Mouse (Mus musculus): ENCODE results near the gene Rpusd1.
"Not testable (repeated sequence)": the region's sequence is repeated elsewhere in the genome, so short reads cannot be mapped to it uniquely, and the experiment has no call there.

Rpusd1 gene

DNA sequence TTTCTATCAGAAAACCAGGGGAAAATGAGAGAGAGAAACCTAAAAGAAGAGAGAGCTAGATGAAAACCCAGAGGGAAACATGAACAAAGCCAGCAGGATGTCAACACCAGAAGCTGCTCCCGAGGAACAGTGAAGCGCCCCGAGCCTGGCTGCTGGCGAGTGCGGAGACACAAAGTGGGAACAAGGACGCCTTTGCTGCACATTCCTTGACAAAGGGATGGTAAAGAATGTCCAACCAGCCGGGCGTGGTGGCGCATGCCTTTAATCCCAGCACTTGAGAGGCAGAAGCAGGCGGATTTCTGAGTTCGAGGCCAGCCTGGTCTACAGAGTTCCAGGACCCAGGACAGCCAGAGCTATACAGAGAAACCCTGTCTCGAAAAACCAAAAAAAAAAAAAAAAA is 14.0 kb downstream of the Rpusd1 start:
- DNase-seq = not testable (repeated sequence)

DNA sequence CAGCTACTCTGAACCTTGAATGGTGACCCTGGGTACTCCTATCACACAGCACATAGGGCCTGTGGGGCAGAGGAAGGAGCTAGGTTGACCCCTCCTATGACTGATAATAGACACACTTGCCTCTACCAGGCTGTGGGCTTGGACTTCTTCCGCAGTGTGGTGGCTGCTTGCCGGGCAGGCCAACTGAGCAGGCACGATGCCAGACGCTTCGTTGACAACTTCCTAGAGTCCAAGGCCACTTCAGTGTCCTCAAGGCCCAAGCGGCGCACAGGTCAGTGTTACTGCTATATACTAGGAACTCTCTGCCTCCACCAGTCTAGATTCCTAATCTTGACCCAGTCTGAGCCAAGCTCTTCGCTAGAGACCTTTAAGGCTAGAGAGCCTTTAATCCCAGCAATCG is 16.4 kb downstream of the Rpusd1 start:
- DNase-seq = no peak

DNA sequence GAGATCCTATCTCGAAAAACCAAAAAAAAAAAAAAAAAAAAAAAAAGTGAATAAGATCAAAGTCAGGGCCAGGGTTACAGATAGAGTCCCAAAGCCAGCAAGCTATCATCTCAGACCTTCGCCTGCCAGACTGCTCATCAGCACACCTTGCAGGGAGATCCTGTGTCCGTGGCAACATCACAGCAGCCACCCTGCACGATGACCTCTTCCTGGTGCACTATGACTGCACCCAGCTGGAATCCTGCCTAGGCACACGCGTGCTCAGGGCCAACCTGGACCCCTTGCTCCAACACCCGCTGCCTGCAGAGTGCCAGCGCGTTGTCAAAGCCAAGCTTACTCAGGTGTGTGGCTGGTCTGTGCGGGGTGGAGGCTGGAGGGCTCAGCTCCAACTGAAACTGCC is 16.8 kb downstream of the Rpusd1 start:
- no peak for DNase-seq

DNA sequence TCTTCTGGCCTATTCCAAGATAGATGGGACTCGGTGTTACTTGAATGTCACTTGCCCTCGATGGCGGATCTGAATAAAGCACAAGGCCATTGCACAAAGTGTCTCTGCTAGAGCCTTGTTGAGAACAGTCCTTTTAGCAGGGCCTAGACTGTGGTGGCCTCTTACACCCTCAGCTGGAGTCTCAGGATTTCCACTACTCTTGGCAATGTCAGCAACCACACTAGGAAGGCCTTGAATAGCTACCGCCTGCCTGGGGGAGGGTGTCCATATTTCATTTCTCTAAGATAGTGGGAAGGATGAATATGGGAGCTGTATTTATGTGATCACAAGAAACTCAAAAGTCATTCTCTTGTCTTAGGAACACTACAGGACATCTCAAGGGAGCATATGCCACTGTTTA is 20.8 kb downstream of the Rpusd1 start:
- no peak for DNase-seq

DNA sequence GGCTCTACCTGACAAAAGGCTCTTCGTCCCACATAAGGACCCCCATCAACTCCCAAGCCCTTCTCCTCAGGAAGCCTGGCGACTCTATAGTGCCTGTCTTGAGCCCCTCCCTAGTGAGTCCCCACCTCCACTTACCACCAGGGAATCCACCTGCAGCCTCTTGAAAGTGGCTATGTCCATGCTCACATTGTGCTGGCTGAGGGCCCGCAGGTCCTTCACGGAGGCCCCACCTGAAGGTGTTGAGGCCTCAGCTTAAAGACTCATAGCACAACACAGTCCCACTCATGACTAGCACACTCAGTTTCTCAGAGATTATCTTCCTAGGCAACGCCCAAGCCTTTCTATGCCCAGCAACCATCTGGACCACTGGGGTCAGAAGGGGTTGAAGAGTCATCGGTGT is 21.8 kb downstream of the Rpusd1 start:
- no peak for DNase-seq

DNA sequence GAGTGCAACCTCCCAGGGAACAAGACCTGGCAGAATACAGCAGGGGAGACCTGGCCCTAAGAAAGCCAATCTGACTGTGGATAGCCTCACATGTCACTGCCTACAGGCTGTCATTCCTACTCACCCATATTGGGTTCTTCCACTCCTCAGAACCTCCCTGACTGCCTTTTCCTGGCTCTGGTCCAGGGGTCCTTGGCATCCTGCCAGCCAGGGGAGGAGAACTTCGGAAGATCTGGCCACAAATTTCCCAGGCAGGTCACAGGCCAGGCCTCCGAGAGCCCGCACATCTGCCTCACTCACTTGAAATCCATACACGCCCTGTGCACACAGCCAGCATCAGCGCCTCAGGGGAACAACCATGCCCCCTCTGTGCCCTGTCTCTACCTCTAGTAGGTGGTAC is 24.0 kb downstream of the Rpusd1 start:
- peak; percentile 18 to 22 for DNase-seq

DNA sequence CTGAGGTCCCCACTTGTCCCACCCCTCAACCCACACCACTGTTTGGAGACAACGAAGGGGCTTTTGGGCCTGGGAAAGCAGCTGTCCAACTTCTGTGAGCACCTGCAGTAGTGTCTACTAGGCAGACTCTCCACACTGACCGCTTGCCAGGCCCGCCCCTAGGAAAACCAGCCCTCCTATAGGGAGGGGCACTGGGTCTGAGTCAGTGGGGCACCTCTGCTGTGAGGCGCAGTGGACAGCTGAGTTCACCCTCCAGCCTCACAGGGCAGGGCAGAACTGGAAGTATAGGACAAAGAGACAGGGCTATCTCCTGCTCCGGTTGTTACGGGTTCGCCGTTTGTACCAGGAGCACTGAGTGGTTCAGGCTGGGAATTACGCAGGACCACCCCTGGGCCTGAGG is 26.8 kb downstream of the Rpusd1 start, which contains the start of gene Msln:
TSS of gene Msln (minus strand) at position 138 of the 400 bp plus-strand sequence.
- no peak for DNase-seq

DNA sequence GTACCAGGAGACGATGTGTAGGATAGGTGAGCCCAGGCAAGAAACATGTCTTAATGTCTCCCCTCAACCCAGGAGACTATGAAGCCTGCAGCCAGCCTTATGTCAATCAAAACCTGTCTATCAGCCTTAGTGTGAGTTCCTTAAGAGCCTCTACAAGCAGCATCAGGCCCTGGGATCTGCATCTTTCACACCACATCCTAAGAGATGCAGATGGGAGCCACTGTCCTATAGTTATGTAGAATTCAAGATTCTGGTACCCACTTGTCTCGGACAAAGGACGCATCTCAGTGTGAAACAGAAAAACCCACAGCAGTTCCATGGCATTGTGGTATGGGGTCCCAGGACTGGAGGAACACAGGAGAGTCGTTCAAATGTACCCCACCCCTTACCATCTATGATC is 27.6 kb downstream of the Rpusd1 start:
- DNase-seq = no peak

DNA sequence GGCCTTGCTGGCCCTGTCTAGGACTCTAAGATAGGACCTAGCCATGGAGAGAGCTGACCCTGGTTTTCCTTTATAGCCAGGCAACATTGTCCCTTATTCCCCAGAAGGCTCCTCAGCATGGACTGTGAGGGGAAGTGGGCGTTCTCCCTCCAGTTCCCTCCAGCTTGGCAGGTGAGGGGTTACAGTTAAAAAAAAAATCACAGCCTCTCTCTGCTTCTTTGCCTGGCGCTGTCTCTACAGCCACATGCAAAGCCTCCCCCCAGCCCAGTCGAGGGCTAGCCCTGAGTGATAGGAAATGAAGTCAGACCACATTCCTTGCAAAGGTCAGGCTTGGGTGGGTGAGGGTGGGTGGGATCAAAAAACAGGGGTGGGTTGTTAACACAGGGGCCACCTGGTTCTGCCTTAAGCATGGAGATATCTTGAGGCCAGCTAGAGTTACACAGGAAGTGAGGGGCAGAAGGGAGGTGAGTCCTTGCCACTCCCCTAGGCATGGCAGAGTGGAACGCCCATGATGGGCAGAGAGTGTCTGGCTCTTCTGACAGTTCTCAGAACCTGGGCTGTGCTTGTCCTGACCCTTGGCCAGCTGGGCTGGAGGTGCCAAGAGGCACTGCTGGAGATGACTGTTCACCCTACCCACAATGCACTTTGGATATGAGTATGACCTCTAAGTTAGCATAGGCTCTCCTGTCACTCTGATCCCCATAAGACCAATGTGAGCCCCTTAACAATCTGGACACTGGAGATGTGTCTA is 28.3 kb downstream of the Rpusd1 start:
- no peak for DNase-seq

DNA sequence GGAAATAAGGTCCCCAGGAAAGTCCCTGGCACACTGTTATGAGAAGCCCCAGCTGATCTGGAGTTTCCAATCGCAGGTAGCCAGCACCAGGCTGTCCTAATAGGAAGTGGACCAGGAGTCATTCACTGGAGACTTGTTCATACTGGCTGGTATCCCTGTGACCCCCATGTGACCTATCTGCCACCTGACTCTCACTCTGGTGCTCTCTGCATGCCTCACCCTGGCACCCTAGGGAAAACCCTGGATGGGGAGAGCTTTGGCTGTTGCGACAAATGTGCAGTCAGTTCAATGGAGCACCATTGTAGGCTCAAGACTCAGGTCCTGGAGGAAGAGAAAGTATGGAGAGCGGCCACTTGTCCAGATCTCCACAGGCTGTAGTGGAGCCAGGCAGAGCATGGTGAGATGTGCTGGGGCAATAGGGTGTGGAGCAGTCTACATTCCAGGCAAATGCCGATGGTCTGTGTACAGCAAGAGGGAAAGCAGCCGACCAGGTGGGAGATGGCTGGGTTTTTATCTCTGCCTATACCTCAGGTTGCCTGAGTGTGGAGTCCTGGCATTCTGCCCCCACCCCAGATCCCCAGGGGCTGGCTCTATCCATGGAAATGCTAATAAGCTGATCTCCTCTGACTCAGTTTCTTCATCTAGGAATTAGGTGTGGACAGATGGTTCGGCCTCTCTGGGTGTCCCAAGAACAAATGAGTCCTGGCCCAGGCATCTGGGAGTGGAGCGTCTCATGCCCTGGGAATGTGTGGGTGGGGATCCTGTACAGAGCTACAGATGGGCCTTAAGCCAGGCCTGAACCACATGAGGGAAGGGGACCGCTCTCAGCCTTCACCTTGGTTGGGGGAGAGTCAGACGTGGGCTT is 29.1 kb downstream of the Rpusd1 start:
- DNase-seq = no peak

DNA sequence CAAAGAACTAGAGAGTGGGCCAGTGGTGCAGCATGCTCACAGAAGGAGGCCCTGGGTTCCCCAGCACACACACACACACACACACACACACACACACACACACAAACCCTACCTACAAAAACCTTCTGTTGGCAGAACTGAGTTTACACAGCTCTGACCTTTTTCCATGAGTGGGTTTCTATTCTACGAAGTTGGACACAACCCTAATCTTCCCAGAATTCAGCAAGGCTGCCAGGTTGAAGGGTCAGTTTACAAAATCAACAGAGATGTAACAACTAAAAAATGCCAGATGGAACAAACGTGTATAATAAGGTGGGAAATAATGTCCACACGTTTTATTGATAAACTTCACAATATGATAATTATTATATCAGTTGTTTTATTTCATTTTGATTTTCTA is 30.2 kb downstream of the Rpusd1 start:
- no peak for DNase-seq

DNA sequence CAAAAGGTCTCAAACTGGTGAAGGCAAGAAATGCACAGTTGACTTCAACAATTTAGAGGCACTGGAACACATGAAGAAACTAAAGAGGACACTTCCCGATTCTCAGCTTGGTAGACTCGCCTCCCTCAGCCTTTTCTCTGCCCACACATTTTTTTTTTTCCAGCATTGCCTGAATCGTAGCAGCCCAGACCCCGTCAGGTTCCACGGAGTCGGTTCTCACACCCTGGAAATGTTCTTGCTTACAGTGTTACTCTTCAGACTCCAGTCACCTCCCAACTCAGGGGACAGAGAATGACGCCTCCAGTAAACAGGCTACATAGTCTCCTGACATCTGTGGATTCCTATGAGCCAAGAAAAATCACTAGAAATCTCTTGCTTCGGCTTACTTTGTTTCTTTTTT is 32.7 kb downstream of the Rpusd1 start:
- no peak for DNase-seq

DNA sequence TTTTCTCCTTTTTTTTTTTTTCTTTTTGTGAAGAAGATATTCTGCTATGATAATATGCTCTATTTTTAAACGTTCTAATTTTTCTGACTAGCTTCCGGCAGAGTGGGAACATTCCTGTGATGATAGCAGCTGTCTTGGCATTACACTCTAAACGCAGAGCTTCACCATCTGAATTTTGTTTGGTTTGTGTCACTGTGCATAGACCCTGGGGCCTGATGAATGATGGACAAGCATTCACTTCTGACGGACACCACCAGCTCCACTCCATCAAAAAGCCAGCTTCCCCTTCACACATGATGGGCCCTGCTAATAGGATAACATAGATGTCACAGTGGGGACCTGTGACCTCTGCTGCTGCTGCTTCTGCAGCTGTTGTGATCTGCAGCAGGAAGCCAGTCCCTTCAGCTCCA is 34.1 kb downstream of the Rpusd1 start:
- DNase-seq = no peak

DNA sequence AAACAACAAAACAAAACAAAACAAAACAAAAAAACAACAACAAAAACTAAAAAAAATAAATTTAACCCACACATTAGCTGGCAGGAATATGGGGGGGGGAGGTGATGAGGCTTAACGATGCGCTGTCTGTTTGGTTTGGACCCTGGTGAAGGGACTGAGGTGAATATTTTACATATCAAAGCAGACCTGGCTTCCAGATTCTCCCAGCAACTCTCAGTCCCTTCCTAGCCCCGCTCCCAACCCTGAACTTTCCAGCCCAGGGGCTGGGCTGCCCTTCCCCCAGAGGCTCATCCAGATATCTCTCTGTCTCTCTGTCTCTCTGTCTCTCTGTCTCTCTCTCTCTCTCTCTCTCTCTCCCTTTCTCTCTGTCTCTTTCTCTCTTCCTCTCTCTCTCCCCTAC is 35.1 kb downstream of the Rpusd1 start:
- no peak for DNase-seq

DNA sequence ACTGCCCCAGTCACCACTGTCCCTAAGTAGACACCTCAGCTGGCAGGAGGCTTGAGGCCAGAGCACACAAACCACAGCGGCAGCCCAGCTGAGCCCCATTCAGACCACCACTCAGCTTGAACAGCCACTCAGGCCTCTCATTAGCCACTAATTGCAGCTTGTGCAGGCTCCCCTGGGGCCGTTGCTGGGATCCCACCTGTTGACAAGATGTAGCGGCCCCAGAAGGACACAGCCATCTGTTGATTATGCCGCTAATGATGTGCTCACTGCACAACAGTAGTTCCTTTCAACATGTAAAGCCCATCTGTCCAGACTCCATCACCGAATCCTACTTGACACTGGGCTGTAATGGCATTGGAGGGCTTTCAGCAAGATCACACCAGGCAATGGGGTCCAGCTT is 38.4 kb downstream of the Rpusd1 start:
- DNase-seq = no peak

DNA sequence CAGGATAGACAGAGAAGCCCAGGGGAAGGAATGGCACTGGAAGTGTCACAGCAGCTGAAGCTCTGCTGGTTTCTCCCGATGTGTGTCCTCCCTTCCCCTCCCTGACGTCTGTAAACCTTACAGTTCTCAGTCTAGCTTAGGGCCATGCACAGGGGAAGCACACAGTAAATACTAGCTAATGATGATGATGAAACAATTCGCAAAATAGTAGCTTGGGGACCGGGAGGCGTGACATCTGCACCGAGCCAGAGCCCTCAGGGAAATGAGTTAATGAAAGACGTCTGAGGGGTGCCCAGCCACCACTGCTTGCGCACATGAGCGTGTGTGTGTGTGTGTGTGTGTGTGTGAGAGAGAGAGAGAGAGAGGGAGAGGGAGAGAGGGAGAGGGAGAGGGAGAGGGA is 41.9 kb downstream of the Rpusd1 start:
- no peak for DNase-seq

DNA sequence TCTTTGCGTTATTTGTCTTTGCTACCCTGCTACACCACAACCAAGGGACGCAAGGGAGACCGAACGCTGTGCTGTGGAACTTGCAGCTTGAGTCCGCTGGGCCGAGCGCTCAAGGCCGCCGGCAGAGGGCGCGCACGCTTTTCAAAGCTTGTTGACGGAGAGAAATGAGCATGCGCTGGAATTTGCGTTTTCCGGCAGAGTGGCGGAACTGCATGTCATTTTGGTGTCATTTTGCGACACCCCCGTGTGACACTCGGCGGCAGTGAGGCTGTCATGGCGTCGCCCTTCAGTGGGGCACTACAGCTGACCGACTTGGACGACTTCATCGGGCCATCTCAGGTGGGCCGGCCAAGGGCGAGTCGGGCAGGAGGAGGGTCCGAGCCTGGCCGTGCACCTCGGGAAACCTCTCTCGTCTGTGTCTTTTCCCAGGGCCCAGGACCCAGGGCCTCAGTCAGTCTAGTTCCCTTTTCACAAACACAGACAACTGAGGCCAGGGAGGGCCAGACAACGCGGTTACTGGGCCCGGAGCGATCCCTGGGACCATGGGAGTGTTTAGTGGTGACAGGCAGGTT is 46.2 kb downstream of the Rpusd1 start, which contains the start of gene Narfl:
TSS of gene Narfl (plus strand) at position 228 of the 572 bp plus-strand sequence.
- DNase-seq = peak; percentile 99

DNA sequence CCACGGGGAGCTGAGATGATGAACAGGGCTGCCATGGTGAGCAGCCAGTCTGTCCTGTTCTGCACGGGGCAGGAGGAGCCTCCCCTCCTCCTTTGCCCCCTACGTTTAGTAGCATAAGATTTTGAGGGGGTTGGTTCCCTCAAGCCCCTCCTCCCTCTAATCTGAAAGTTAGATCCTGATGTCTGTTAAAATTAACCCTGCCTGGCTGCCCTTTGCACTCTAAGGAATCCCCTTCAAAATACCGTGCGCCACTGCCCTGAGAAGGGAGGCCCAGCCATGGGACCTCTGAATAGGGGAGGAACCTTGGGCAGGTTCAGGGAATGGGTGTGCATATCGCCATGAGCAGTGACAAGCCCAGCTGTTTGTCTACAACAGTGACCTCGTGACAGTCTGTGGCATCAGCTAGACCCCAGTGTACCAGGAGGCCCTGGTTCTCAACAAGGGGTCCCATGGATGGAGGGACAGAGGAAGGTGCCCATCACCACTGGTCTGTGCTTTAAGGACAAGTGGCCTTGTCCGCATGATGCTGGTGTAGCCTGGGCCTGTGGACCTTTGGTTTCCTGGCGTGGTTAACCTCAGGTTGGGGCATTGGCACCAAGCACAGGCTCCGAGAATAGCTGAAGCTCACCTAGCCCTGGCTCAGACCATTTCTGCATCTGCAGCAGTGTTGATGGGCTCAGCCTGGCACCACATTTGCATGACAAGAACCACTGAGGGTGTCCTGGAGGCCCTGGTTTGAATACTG is 48.0 kb downstream of the Rpusd1 start:
- DNase-seq = no peak

DNA sequence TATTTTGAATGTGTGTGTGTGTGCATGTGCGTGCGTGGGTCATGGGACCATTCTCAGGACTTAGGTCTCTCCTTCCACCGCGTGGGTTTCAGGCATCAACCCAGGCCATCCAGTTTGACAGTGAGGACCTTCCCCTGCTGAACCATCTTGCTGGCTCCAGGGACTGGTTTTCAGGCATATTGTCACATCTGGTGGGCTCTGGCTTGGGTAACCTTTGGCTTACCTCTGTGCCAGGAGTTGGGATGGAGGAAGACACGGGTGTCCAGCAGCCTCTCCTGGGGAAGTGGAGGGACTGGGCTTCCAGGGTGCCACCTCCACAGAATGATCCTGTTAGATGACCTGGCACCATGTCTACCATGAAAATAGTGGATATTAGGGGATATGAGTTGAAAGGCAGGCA is 50.5 kb downstream of the Rpusd1 start:
- no peak for DNase-seq
